Mouse (Mus musculus) lung, postnatal 10 days (tissue): ENCODE data around the gene Lyve1.

Source experiments
- DNase-seq: peaks from one replicate; pipeline ENCODE4 v3.0.0; 2021

Gene Lyve1

GRCm38 (mm10) chr7:110851541-110852203 lies 11.4 kb downstream of the Lyve1 start:
- DNase-seq, result no peak

- no peak for DNase-seq
These were observed 14.7 kb downstream of the Lyve1 start for GRCm38 (mm10) chr7:110848371-110848770.

- DNase-seq, result no peak
These were observed 15.7 kb downstream of the Lyve1 start for GRCm38 (mm10) chr7:110847321-110847720.

- DNase-seq, result peak; percentile 94
These were observed 18.8 kb downstream of the Lyve1 start, which contains the start of gene Rnf141 for GRCm38 (mm10) chr7:110843916-110844874. TSS of gene Rnf141 (minus strand) at chr7:110844457.

GRCm38 (mm10) chr7:110840332-110840731 lies 22.7 kb downstream of the Lyve1 start:
- DNase-seq, result no peak

GRCm38 (mm10) chr7:110834522-110834921 lies 28.5 kb downstream of the Lyve1 start:
- no peak for DNase-seq

GRCm38 (mm10) chr7:110834018-110834417 lies 29.0 kb downstream of the Lyve1 start:
- no peak for DNase-seq

GRCm38 (mm10) chr7:110833024-110833423 lies 30.0 kb downstream of the Lyve1 start:
- DNase-seq, result no peak

- DNase-seq, result no peak
These were observed 38.8 kb downstream of the Lyve1 start for GRCm38 (mm10) chr7:110823995-110824953.

GRCm38 (mm10) chr7:110823593-110823992 lies 39.4 kb downstream of the Lyve1 start:
- no peak for DNase-seq

GRCm38 (mm10) chr7:110823076-110823475 lies 40.0 kb downstream of the Lyve1 start:
- DNase-seq, result no peak

- no peak for DNase-seq
These were observed 41.0 kb downstream of the Lyve1 start for GRCm38 (mm10) chr7:110822055-110822454.

GRCm38 (mm10) chr7:110821653-110822052 lies 41.4 kb downstream of the Lyve1 start:
- DNase-seq, result peak; percentile 46

GRCm38 (mm10) chr7:110821068-110821467 lies 42.0 kb downstream of the Lyve1 start:
- no peak for DNase-seq

- DNase-seq, result no peak
These were observed 44.2 kb downstream of the Lyve1 start for GRCm38 (mm10) chr7:110818787-110819350.

GRCm38 (mm10) chr7:110818206-110818605 lies 44.8 kb downstream of the Lyve1 start:
- DNase-seq, result peak; percentile 54

- peak; percentile 64 for DNase-seq
These were observed 47.0 kb downstream of the Lyve1 start for GRCm38 (mm10) chr7:110816037-110816436.

GRCm38 (mm10) chr7:110813983-110814382 lies 49.1 kb downstream of the Lyve1 start:
- no peak for DNase-seq

GRCm38 (mm10) chr7:110811529-110811928 lies 51.5 kb downstream of the Lyve1 start:
- no peak for DNase-seq

- DNase-seq, result no peak
These were observed 52.0 kb downstream of the Lyve1 start for GRCm38 (mm10) chr7:110810995-110811394.

- DNase-seq, result no peak
These were observed 53.2 kb downstream of the Lyve1 start for GRCm38 (mm10) chr7:110809585-110810557.
